16 mouse cellular contexts compared by ENCODE assay signal in genomic region chr16:6479094-6479590, GRCm38 (mm10).
A peak's percentile ranks its signal among the peaks of the same experiment; 100 is the strongest.
DNase-seq lines count a peak whose midpoint lies in the region; ATAC-seq and TF ChIP-seq lines count a peak whose summit lies in the region.
"Had no signal": no experiment of that assay in that cellular context is flagged by ENCODE, and none has a peak within 500 bp of the region (broad histone marks: within the 10 kb centered on the region; RNA-seq: fewer than 3 reads in every experiment).

No protein-coding gene starts in this region.

- no peak overlapping the region for H3K4me3 ChIP-seq in layer of hippocampus, adult 2 months
- no peak overlapping the region for H3K4me3 ChIP-seq in forebrain, embryonic 15.5 days
- no peak overlapping the region for H3K4me3 ChIP-seq in midbrain, postnatal 0 days (ENCODE audit: low read depth, low read length)
- H3K4me3 ChIP-seq: embryonic facial prominence, embryonic 15.5 days; kidney, embryonic 15.5 days; megakaryocyte, embryonic 14.5 days; neural tube, embryonic 12.5 days had no signal

- H3K27ac ChIP-seq in layer of hippocampus, adult 2 months: peak overlapping the region; percentile 84
- H3K27ac ChIP-seq in forebrain, embryonic 15.5 days (replicated peaks): peak overlapping the region; percentile 74
- 0 out of 2 replicates have a peak overlapping the region, but pooled peaks have one; percentile 38 for H3K27ac ChIP-seq in midbrain, postnatal 0 days (ENCODE audit: low read depth, low read length)
- H3K27ac ChIP-seq: embryonic facial prominence, embryonic 15.5 days; kidney, embryonic 15.5 days; neural tube, embryonic 12.5 days had no signal

- 10% methylated on average over 1 of the region's 1 CpGs for WGBS in forebrain, embryonic 15.5 days
- WGBS in midbrain, postnatal 0 days: 67% methylated on average over 1 of the region's 1 CpGs

- H3K9ac ChIP-seq in forebrain, embryonic 15.5 days (replicated peaks): no peak overlapping the region
- no peak overlapping the region for H3K9ac ChIP-seq in midbrain, postnatal 0 days (replicated peaks; ENCODE audit: low read length, poor library complexity, severe bottlenecking)
- H3K9ac ChIP-seq: embryonic facial prominence, embryonic 15.5 days; kidney, embryonic 15.5 days; lung, embryonic 14.5 days; neural tube, embryonic 12.5 days had no signal

- H3K4me2 ChIP-seq in forebrain, embryonic 15.5 days (replicated peaks): no peak overlapping the region
- H3K4me2 ChIP-seq in midbrain, postnatal 0 days (ENCODE audit: low read depth, low read length, poor library complexity, severe bottlenecking): no peak overlapping the region
- H3K4me2 ChIP-seq: embryonic facial prominence, embryonic 15.5 days; kidney, embryonic 15.5 days; lung, embryonic 14.5 days; neural tube, embryonic 12.5 days had no signal

- no peaks in the 10 kb centered on the region for H3K36me3 ChIP-seq in forebrain, embryonic 15.5 days
- no peaks in the 10 kb centered on the region for H3K36me3 ChIP-seq in midbrain, postnatal 0 days (ENCODE audit: insufficient read depth, low read length)
- H3K36me3 ChIP-seq: embryonic facial prominence, embryonic 15.5 days; kidney, embryonic 15.5 days; neural tube, embryonic 12.5 days had no signal

- DNase-seq in cerebellum, adult 18-20 months: peak; percentile 37 to 39
- DNase-seq in cerebellum, adult 9-11 months: no peak
- DNase-seq in layer of hippocampus, adult 2 months (ENCODE audit: low spot score in 2 of 2): no peak
- no peak for DNase-seq in layer of hippocampus, adult 8-10 months (ENCODE audit: low spot score in 2 of 2)
- DNase-seq in midbrain, postnatal 0 days (ENCODE audit: low spot score): no peak
- no peak for DNase-seq in right cerebral cortex, postnatal 36 days (ENCODE audit: low spot score in 2 of 2)
- no peak for DNase-seq in spleen, adult 12 weeks (ENCODE audit: low spot score)
- DNase-seq: liver; thymus, postnatal 36 days had no signal

- peaks cover 18% of the 10 kb centered on the region for H3K4me1 ChIP-seq in forebrain, embryonic 15.5 days
- peaks cover 5% of the 10 kb centered on the region; the same call in 1 of the 2 replicates for H3K4me1 ChIP-seq in midbrain, postnatal 0 days (ENCODE audit: insufficient read depth, low read length)
- H3K4me1 ChIP-seq: embryonic facial prominence, embryonic 15.5 days; kidney, embryonic 15.5 days; megakaryocyte, embryonic 14.5 days had no signal

- no peaks in the 10 kb centered on the region for H3K9me3 ChIP-seq in forebrain, embryonic 15.5 days
- no peaks in the 10 kb centered on the region for H3K9me3 ChIP-seq in midbrain, postnatal 0 days (ENCODE audit: low read length)
- H3K9me3 ChIP-seq: embryonic facial prominence, embryonic 15.5 days; kidney, embryonic 15.5 days; megakaryocyte, embryonic 14.5 days; neural tube, embryonic 12.5 days had no signal

- TF ChIP-seq CTCF in layer of hippocampus, adult 2 months (conservative IDR thresholded peaks at IDR 0.05): no peak
- no peak for TF ChIP-seq CTCF in midbrain, postnatal 0 days (IDR thresholded peaks at IDR 0.05)

- ATAC-seq in forebrain, embryonic 15.5 days (replicated peaks): peak; percentile 41; the same call in 1 of the 2 replicates
- no peak for ATAC-seq in midbrain, postnatal 0 days (ENCODE audit: low FRiP score)
- ATAC-seq: inflammation-experienced regulatory T-cells, adult 6 months had no signal

- H3K27me3 ChIP-seq in forebrain, embryonic 15.5 days: no peaks in the 10 kb centered on the region
- no peaks in the 10 kb centered on the region for H3K27me3 ChIP-seq in midbrain, postnatal 0 days (ENCODE audit: insufficient read depth, low read length)
- H3K27me3 ChIP-seq: embryonic facial prominence, embryonic 15.5 days; megakaryocyte, embryonic 14.5 days; neural tube, embryonic 12.5 days had no signal

Comparison
In these comparisons a context has a peak if more than half of its experiments do, and no peak if none do; other contexts are left out.
1. DNase-seq: peak in cerebellum, adult 18-20 months (2 of 2); none in cerebellum, adult 9-11 months (single experiment), layer of hippocampus, adult 2 months (0 of 2), layer of hippocampus, adult 8-10 months (0 of 2), midbrain, postnatal 0 days (single experiment), right cerebral cortex, postnatal 36 days (0 of 2) and spleen, adult 12 weeks (single experiment).
2. Peak in every context shown above with its lines, with median percentiles within 50 percentile points of each other: H3K27ac ChIP-seq.